Mouse (Mus musculus): Measurements from ENCODE around the gene Nfatc2.
A peak's percentile ranks its signal among the peaks of the same experiment; 100 is the strongest.

DNA sequence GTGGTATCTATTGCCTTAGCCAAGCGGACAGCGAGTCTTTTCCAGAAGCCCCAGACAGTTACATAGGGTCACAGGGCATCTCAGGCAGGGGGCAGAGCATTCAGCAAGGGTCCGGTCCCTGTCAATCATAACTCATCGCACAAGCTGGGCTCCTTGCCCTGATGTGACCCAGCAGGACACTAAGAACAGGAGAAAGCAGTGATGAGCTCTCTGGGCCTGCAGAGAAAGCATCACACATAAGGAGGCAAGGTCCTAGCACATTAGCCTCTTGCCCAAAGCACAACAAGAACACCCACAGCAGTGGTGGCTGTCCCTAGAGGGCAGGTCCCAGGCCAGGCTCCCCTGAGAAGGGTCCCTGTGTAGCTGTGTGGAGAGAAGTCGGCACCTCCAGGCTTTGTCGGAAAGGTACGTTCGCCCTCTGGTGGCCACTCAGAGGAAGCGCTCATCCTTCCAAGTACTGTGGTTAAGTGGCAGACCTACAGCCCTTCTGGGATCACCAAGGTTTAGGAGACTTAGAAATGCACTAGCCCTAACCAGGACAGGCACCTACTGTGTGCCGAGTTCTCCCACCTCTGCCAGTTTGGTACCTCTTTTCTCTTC is 156.1 kb downstream of the Nfatc2 start:
- peak; percentile 91 for TF ChIP-seq CTCF (IDR thresholded peaks at IDR 0.05; ENCODE audit: borderline replicate concordance, insufficient read depth, low read length)
- no peak for TF ChIP-seq POLR2A (IDR thresholded peaks at IDR 0.05; ENCODE audit: low read depth, low read length)

Measured in embryonic fibroblast, embryonic 13.5 days (primary cell).